Mouse (Mus musculus) right cerebral cortex, adult 18-20 months (tissue): ENCODE data around the gene Zfp182.

Source experiments
- DNase-seq: peaks from one replicate; pipeline ENCODE4 v3.0.0; 2022; ENCODE audit warnings: mixed read lengths

The Zfp182 gene

GRCm38 (mm10) chrX:21061866-21062543 lies at the start of gene Zfp182:
Gene Zfp182, minus strand, starts transcription at chrX:21062316.
- DNase-seq: peak; percentile 83

DNA sequence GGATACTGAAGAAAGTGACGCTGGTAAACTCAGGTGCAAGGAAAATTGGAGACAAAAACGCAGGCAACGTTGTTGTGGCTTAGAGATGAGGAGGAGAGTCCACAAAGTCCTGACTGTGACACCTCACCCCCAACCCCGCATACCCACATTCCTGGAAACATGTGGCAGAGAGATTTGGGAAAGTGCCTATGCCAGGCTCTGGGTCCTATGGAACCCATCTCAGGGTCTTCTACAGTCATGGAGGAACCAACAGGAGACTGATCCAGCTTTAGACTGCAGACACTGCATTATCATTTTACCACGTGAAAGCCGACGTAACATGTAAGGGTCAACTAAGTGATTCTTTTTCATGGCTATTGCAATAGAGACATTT lies 27.7 kb upstream of the Zfp182 start:
- DNase-seq: peak; percentile 0

DNA sequence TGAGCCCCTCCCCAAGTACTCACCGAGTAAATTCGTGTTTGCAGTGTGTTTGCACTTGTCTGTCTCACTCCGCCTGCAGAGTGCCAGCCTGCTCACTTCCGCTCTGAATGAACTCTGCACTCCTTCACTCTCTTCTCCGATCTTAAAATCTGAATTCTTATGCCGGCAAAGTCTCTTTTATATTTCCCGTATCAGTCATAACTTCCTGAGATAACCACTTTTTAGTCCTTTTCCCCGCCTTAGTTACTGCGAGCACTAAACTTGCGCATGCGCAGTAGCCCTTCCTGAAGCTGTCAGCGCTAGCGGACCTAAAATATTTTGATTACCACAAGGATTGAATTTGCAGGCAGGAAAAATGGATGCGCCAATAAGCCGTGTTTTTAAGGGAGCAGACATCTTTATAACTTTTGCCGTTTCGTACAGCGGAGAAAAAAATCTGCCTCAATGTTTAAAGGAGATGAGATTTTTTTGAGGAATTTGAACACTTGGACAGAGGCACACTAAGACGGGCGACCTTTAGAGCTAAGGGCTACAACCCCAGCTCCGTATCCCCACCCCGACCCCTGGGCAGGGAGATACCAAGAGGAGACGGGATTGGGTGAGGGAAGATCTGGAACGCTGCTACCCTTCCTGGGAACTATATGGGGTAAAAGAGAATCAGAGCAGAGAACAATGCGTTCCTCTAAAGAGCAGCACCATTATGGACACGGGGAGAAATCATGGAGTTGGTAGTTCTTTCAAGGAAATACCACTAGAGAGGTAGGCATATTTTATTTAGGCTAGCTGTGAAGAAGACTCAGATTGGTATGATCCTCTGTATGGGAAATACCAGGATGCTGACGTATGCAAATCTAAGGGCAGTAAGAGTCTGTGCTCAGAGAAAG lies 27.1 kb upstream of the Zfp182 start, which contains the start of gene Zfp300:
Gene Zfp300, minus strand, starts transcription at position 545 of the 884 bp plus-strand sequence.
- DNase-seq: peak; percentile 74

- no peak for DNase-seq
These were observed 26.5 kb upstream of the Zfp182 start for GRCm38 (mm10) chrX:21088645-21088982.

GRCm38 (mm10) chrX:21068106-21068505 lies 6.0 kb upstream of the Zfp182 start, which contains the start of gene Spaca5:
Gene Spaca5, plus strand, starts transcription at chrX:21068406.
- DNase-seq: no peak

DNA sequence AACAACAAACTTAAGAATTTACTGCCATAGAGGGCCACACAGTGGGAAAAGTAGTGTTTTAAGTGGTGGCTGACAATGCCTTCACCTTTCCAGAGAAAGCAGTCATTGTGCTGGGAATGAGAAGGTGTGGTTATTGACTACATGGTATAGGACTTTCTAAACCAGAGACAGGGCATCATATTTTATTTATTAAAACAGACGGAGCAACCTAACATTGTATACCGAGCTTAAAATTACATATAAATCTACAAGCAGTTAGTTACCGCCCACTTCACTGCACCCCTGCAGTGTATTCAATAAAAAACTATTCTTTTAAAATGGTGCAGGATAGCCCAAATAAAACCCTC lies 401 bp upstream of the Zfp182 start:
- DNase-seq: no peak

DNA sequence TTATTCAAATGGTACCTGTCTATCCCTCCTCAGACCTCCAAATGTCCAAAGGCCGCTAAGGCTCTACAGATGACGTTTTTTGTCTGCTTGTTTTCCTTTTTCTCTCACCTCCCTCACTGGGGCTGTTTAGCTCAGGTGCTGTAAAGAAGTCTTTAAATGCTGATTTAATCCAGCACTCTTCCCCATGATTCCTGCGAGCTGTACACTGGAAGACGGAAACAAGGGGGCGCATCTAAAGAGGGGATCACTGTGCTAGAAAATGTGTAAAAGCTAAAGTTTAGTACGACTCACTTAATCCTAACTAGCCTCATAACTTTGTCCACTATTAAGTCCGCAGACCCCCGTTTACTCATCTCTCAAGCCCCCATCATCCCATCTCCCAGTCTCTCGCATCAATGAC lies 656 bp downstream of the Zfp182 start:
- no peak for DNase-seq

DNA sequence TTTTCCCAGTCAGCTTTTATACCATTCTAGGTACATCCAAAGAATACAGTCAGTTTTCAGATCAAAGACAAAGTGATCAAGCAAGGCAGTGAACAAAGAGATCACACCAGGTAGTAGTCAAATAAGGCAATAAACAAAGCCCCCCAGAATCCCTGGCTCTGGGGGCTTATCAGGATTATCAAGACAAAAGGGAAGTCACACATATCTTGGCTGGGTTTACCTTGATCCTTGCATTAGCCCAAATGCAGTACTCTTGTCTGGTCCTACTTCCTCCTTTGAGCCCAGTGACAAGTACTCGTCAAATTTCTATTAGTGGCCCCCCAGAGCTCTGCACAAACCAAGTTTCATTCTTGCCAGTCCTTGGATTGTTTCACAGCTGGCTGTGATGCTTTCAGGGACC lies 81.2 kb downstream of the Zfp182 start:
- DNase-seq: no peak
